29 mouse cellular contexts compared by ENCODE assay signal in genomic region chr4:135563794-135564193, GRCm38 (mm10). TPM values are rescaled to one million over a fixed set of nuclear protein-coding genes. Genes with fewer than 3 reads are reported as not detected.
DNase-seq lines count a peak whose midpoint lies in the region; ATAC-seq and TF ChIP-seq lines count a peak whose summit lies in the region.
"Had no signal": no experiment of that assay in that cellular context is flagged by ENCODE, and none has a peak within 500 bp of the region (broad histone marks: within the 10 kb centered on the region; RNA-seq: fewer than 3 reads in every experiment).

No protein-coding gene starts in this region.

- H3K9ac ChIP-seq in heart, embryonic 13.5 days, result 0 out of 2 replicates have a peak overlapping the region, but pooled peaks have one; percentile 25
- H3K9ac ChIP-seq in intestine, embryonic 16.5 days (ENCODE audit: low read depth, low read length), result peak overlapping the region; percentile 50
- H3K9ac ChIP-seq in stomach, embryonic 16.5 days (ENCODE audit: low read length), result 0 out of 2 replicates have a peak overlapping the region, but pooled peaks have one; percentile 8
- H3K9ac ChIP-seq: forebrain, embryonic 13.5 days; liver, embryonic 12.5 days; liver, postnatal 0 days; midbrain, embryonic 15.5 days; neural tube, embryonic 15.5 days had no signal

- peaks cover 1% of the 10 kb centered on the region; the same call in 1 of the 2 replicates for H3K27me3 ChIP-seq in heart, embryonic 13.5 days (replicated peaks)
- H3K27me3 ChIP-seq in intestine, embryonic 16.5 days (replicated peaks; ENCODE audit: control insufficient read depth, insufficient read depth, low read length), result no peaks in the 10 kb centered on the region
- no peaks in the 10 kb centered on the region for H3K27me3 ChIP-seq in stomach, embryonic 16.5 days (ENCODE audit: control insufficient read depth, insufficient read depth, low read length)
- 0 out of 2 replicates have a peak, but pooled peaks cover under 1% of the 10 kb centered on the region for H3K27me3 ChIP-seq in thymus, adult 2 months (ENCODE audit: control insufficient read depth, insufficient read depth, low read length)
- H3K27me3 ChIP-seq: Patski had no signal

- TF ChIP-seq CTCF in thymus, adult 2 months (IDR thresholded peaks at IDR 0.05; ENCODE audit: borderline replicate concordance, control insufficient read depth, extremely low read depth, insufficient read depth, low read length, poor library complexity), result no peak

- H3K4me1 ChIP-seq in heart, embryonic 13.5 days, result peaks cover 74% of the 10 kb centered on the region
- peaks cover 30% of the 10 kb centered on the region for H3K4me1 ChIP-seq in intestine, embryonic 16.5 days (ENCODE audit: control insufficient read depth, insufficient read depth, low read length)
- peaks cover 30% of the 10 kb centered on the region for H3K4me1 ChIP-seq in stomach, embryonic 16.5 days (ENCODE audit: control insufficient read depth, insufficient read depth, low read length)
- peaks cover 14% of the 10 kb centered on the region for H3K4me1 ChIP-seq in thymus, adult 2 months (replicated peaks; ENCODE audit: control insufficient read depth, insufficient read depth, low read length)
- H3K4me1 ChIP-seq: liver, embryonic 12.5 days had no signal

- 44% methylated on average over 2 of the region's 2 CpGs for WGBS in heart, embryonic 13.5 days
- WGBS in intestine, embryonic 16.5 days, result 19% methylated on average over 2 of the region's 2 CpGs
- WGBS in stomach, embryonic 16.5 days, result 11% methylated on average over 2 of the region's 2 CpGs
- WGBS in thymus, adult 2 months, result 21% methylated on average over 2 of the region's 2 CpGs

- no peak for ATAC-seq in heart, embryonic 13.5 days (ENCODE audit: extremely low read depth, insufficient number of reproducible peaks, low FRiP score, low TSS enrichment)
- peak; percentile 61 for ATAC-seq in intestine, embryonic 16.5 days
- peak; percentile 44; the same call in 1 of the 2 replicates for ATAC-seq in stomach, embryonic 16.5 days (ENCODE audit: insufficient read depth, low FRiP score)
- ATAC-seq: forebrain, embryonic 13.5 days; hindbrain, postnatal 0 days; liver, embryonic 12.5 days; liver, postnatal 0 days; midbrain, embryonic 15.5 days; Patski had no signal

- no peak for DNase-seq in heart, adult 9 months (ENCODE audit: low spot score in 2 of 2)
- peak; percentile 1 for DNase-seq in kidney, adult 11 months
- no peak for DNase-seq in kidney, postnatal 14 days
- DNase-seq in adrenal gland, postnatal 14 days, result no peak
- DNase-seq in thymus, adult 2 months, result no peak
- DNase-seq: cerebellum, adult 2 months; cerebellum, postnatal 14 days; gastrocnemius, postnatal 14 days; heart, adult 2 months; kidney, adult 2 months; kidney, postnatal 4 days; left cerebral cortex, postnatal 4 days; liver, postnatal 0 days; retina, postnatal 1 day; right cerebral cortex, postnatal 14 days; thymus, postnatal 4 days had no signal

- 0 out of 2 replicates have a peak, but pooled peaks cover 5% of the 10 kb centered on the region for H3K36me3 ChIP-seq in heart, embryonic 13.5 days
- no peaks in the 10 kb centered on the region for H3K36me3 ChIP-seq in intestine, embryonic 16.5 days (ENCODE audit: control insufficient read depth, insufficient read depth, low read length)
- no peaks in the 10 kb centered on the region for H3K36me3 ChIP-seq in stomach, embryonic 16.5 days (ENCODE audit: control insufficient read depth, insufficient read depth, low read length)
- no peaks in the 10 kb centered on the region for H3K36me3 ChIP-seq in thymus, adult 2 months (ENCODE audit: control insufficient read depth, insufficient read depth, low read length)
- H3K36me3 ChIP-seq: hindbrain, embryonic 10.5 days; liver, embryonic 12.5 days; midbrain, embryonic 10.5 days; midbrain, embryonic 15.5 days; neural tube, embryonic 15.5 days had no signal

- no peak for TF ChIP-seq POLR2A in thymus, adult 2 months (IDR thresholded peaks at IDR 0.05; ENCODE audit: control insufficient read depth, extremely low read depth, insufficient read depth, low read length, poor library complexity)

- H3K27ac ChIP-seq in heart, embryonic 13.5 days (replicated peaks), result peak overlapping the region; percentile 96
- peak overlapping the region; percentile 26 for H3K27ac ChIP-seq in intestine, embryonic 16.5 days (ENCODE audit: low read length)
- H3K27ac ChIP-seq in stomach, embryonic 16.5 days (ENCODE audit: low read length), result peak overlapping the region; percentile 76
- no peak overlapping the region for H3K27ac ChIP-seq in thymus, adult 2 months (ENCODE audit: control insufficient read depth, insufficient read depth, low read length)
- H3K27ac ChIP-seq: forebrain, embryonic 13.5 days; hindbrain, embryonic 10.5 days; hindbrain, postnatal 0 days; liver, embryonic 12.5 days; macrophage; midbrain, embryonic 10.5 days; midbrain, embryonic 15.5 days; neural tube, embryonic 15.5 days had no signal

- H3K4me3 ChIP-seq in heart, embryonic 13.5 days, result no peak overlapping the region
- H3K4me3 ChIP-seq in intestine, embryonic 16.5 days (ENCODE audit: low read length), result no peak overlapping the region
- no peak overlapping the region for H3K4me3 ChIP-seq in stomach, embryonic 16.5 days (replicated peaks; ENCODE audit: low read length)
- H3K4me3 ChIP-seq in thymus, adult 2 months (ENCODE audit: control insufficient read depth, insufficient read depth, low read length), result no peak overlapping the region
- H3K4me3 ChIP-seq: forebrain, embryonic 13.5 days; heart, adult 2 months; hindbrain, embryonic 10.5 days; liver, embryonic 12.5 days; midbrain, embryonic 10.5 days; midbrain, embryonic 15.5 days; neural tube, embryonic 15.5 days had no signal

- no peak overlapping the region for H3K4me2 ChIP-seq in heart, embryonic 13.5 days
- H3K4me2 ChIP-seq in intestine, embryonic 16.5 days (ENCODE audit: low read depth, low read length), result no peak overlapping the region; the same call in 1 of the 2 replicates
- no peak overlapping the region for H3K4me2 ChIP-seq in stomach, embryonic 16.5 days (ENCODE audit: low read depth, low read length)
- H3K4me2 ChIP-seq: forebrain, embryonic 13.5 days; liver, embryonic 12.5 days; midbrain, embryonic 15.5 days; neural tube, embryonic 15.5 days had no signal

- no peaks in the 10 kb centered on the region for H3K9me3 ChIP-seq in heart, embryonic 13.5 days
- no peaks in the 10 kb centered on the region for H3K9me3 ChIP-seq in intestine, embryonic 16.5 days (ENCODE audit: control insufficient read depth, low read length)
- H3K9me3 ChIP-seq in stomach, embryonic 16.5 days (replicated peaks; ENCODE audit: control insufficient read depth, low read length), result no peaks in the 10 kb centered on the region
- H3K9me3 ChIP-seq: forebrain, embryonic 13.5 days; hindbrain, embryonic 10.5 days; liver, embryonic 12.5 days; midbrain, embryonic 10.5 days; midbrain, embryonic 15.5 days; neural tube, embryonic 15.5 days had no signal

RNA-seq across cellular contexts. Expression of gene Grhl3, which starts 9.6 kb away (rescaled TPM):
- 4.4 and 4.8 TPM in 2 replicates for polyA plus RNA-seq in heart, embryonic 13.5 days (2015; fragmentation: Nextera tagmentation; extraction: Ambion mirVana)
- 2.5 and 2.9 TPM in 2 replicates for polyA plus RNA-seq in intestine, embryonic 16.5 days (2015; fragmentation: Nextera tagmentation; extraction: Ambion mirVana)
- polyA plus RNA-seq in stomach, embryonic 16.5 days (2015; fragmentation: Nextera tagmentation; extraction: Ambion mirVana), result 54.1 and 74.1 TPM in 2 replicates
- total RNA-seq in adrenal gland, postnatal 14 days (2021), result 0.23 and 0.37 TPM in 2 replicates
- polyA plus RNA-seq in thymus, adult 2 months (2012; rRNA removed), result 0.47 and 0.80 TPM in 2 replicates
- total RNA-seq: MEL had no signal
- polyA plus RNA-seq: macrophage, Patski had no signal
